Mouse (Mus musculus) E14TG2a.4 (cell line): Measurements from ENCODE around the gene Pglyrp2.

Source experiments
- CTCF ChIP-seq: conservative IDR thresholded peaks from 2 replicates; pipeline ENCODE4 v1.5.1; 2014; ENCODE audit warnings: low read length
- NANOG ChIP-seq: IDR thresholded peaks from 2 replicates; pipeline ENCODE4 v1.6.1; 2014; ENCODE audit warnings: borderline replicate concordance, low read length, mixed read lengths
- POU5F1 ChIP-seq: IDR thresholded peaks from 2 replicates; pipeline ENCODE4 v1.6.1; 2014; ENCODE audit warnings: low read length, borderline replicate concordance

DNA sequence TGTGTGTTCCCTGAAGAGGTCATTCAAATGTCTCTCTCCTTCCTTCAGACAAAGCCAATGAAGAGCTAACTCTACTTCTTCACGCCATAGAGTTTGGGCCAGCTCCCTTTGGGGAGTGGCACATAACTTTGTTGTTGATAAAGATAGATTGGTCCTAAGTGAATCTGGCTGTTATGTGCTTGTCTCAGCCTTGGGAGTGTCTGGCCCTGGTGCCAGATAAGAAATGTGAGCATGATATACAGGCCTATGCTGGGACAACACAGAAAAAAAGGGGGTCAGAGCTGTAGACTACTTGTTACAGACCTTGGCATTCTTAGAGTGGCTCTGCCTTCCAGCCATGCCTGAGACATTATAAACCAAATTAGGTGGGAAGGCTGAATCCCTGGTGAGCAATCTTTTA is 58.7 kb downstream of the Pglyrp2 start:
- TF ChIP-seq CTCF (no peak), POU5F1 (no peak), NANOG (no peak)
